Mouse (Mus musculus): ENCODE results near the gene Thrsp. TPM values are rescaled to one million over a fixed set of nuclear protein-coding genes. Genes with fewer than 3 reads are reported as not detected.

The Thrsp gene
- total RNA-seq, 2 experiments from 2014 or later, result 10.0 to 15.1 TPM

- DNase-seq (ENCODE audit: low spot score in 2 of 2), result peak in 1 of 2 experiments; percentile 59
These were observed 3.6 kb upstream of the Thrsp start for GRCm38 (mm10) chr7:97420958-97421651.

GRCm38 (mm10) chr7:97420406-97420805 is 2.9 kb upstream of the Thrsp start:
- intact Hi-C loops (cut with DNase I), result loop anchor here (5.0 kb wide), 1 partner anchor 62 kb away; the partner anchor contains the start of gene Ints4
- no peak for DNase-seq (ENCODE audit: low spot score in 2 of 2)

More at GRCm38 (mm10) chr7:97420958-97421651, 3.6 kb upstream of the Thrsp start:
- intact Hi-C loops (cut with DNase I), result loop anchor here (5.0 kb wide), 1 partner anchor 61 kb away; the partner anchor contains the start of gene Ints4

- intact Hi-C loops (cut with DNase I), result no loop called here
These were observed 1.6 kb upstream of the Thrsp start for GRCm38 (mm10) chr7:97419163-97419562.

GRCm38 (mm10) chr7:97418717-97419116 is 1.2 kb upstream of the Thrsp start:
- intact Hi-C loops (cut with DNase I), result no loop called here
- no peak for DNase-seq (ENCODE audit: low spot score in 2 of 2)

More at GRCm38 (mm10) chr7:97419163-97419562, 1.6 kb upstream of the Thrsp start:
- DNase-seq (ENCODE audit: low spot score in 2 of 2), result no peak

- DNase-seq (ENCODE audit: low spot score in 2 of 2), result no peak
- intact Hi-C loops (cut with DNase I), result no loop called here
These were observed 1.1 kb downstream of the Thrsp start for GRCm38 (mm10) chr7:97416473-97416872.

GRCm38 (mm10) chr7:97414915-97415687 is 2.4 kb downstream of the Thrsp start:
- DNase-seq (ENCODE audit: low spot score in 2 of 2), result no peak
- intact Hi-C loops (cut with DNase I), result no loop called here

- no peak for DNase-seq (ENCODE audit: low spot score in 2 of 2)
- intact Hi-C loops (cut with DNase I), result no loop called here
These were observed 3.1 kb downstream of the Thrsp start for GRCm38 (mm10) chr7:97414426-97414825.

- DNase-seq (ENCODE audit: low spot score in 2 of 2), result no peak
- intact Hi-C loops (cut with DNase I), result no loop called here
These were observed 3.5 kb downstream of the Thrsp start for GRCm38 (mm10) chr7:97413981-97414380.

- DNase-seq (ENCODE audit: low spot score in 2 of 2), result no peak
- intact Hi-C loops (cut with DNase I), result no loop called here
These were observed 6.0 kb downstream of the Thrsp start for GRCm38 (mm10) chr7:97411575-97411974.

GRCm38 (mm10) chr7:97411106-97411505 is 6.4 kb downstream of the Thrsp start:
- DNase-seq (ENCODE audit: low spot score in 2 of 2), result no peak
- intact Hi-C loops (cut with DNase I), result no loop called here

GRCm38 (mm10) chr7:97407145-97407544 is 10.4 kb downstream of the Thrsp start:
- no peak for DNase-seq (ENCODE audit: low spot score in 2 of 2)
- intact Hi-C loops (cut with DNase I), result no loop called here

GRCm38 (mm10) chr7:97399960-97400715 is 17.4 kb downstream of the Thrsp start, which contains the start of gene Ndufc2:
Gene Ndufc2 (plus strand): TSS chr7:97400003.
- DNase-seq (ENCODE audit: low spot score in 2 of 2), result peak; percentile 83
- intact Hi-C loops (cut with DNase I), result no loop called here

GRCm38 (mm10) chr7:97398943-97399342 is 18.6 kb downstream of the Thrsp start:
- DNase-seq (ENCODE audit: low spot score in 2 of 2), result no peak
- intact Hi-C loops (cut with DNase I), result no loop called here

- intact Hi-C loops (cut with DNase I), result no loop called here
- DNase-seq (ENCODE audit: low spot score in 2 of 2), result no peak
These were observed 23.2 kb downstream of the Thrsp start for GRCm38 (mm10) chr7:97394375-97394774.

GRCm38 (mm10) chr7:97392079-97392445 is 25.5 kb downstream of the Thrsp start:
- no peak for DNase-seq (ENCODE audit: low spot score in 2 of 2)
- intact Hi-C loops (cut with DNase I), result no loop called here

- DNase-seq (ENCODE audit: low spot score in 2 of 2), result no peak
- intact Hi-C loops (cut with DNase I), result no loop called here
These were observed 26.0 kb downstream of the Thrsp start for GRCm38 (mm10) chr7:97391293-97392078.

GRCm38 (mm10) chr7:97388541-97388940 is 29.0 kb downstream of the Thrsp start:
- no peak for DNase-seq (ENCODE audit: low spot score in 2 of 2)
- intact Hi-C loops (cut with DNase I), result no loop called here

- intact Hi-C loops (cut with DNase I), result loop anchor here (2.0 kb wide), 1 partner anchor 43 kb away; no protein-coding TSS in a partner anchor
- no peak for DNase-seq (ENCODE audit: low spot score in 2 of 2)
These were observed 29.9 kb downstream of the Thrsp start for GRCm38 (mm10) chr7:97387561-97388147.
